Mouse (Mus musculus) E14TG2a.4 (cell line): ENCODE results near the gene Rin2.

Experiments used
- H3K27me3 ChIP-seq: 2 replicates; pipeline ENCODE4 v1.6.1; 2014; ENCODE audit warnings: low read length, control low read depth; ENCODE audit not compliant: insufficient read depth
- H3K36me3 ChIP-seq: 2 replicates; pipeline ENCODE4 v1.6.1; 2014; ENCODE audit warnings: low read length, control low read depth; ENCODE audit not compliant: insufficient read depth
- H3K4me1 ChIP-seq: replicated peaks from 2 replicates; pipeline ENCODE4 v1.6.1; 2014; ENCODE audit warnings: low read depth, low read length, control low read depth
- H3K4me3 ChIP-seq: replicated peaks from 2 replicates; pipeline ENCODE4 v1.5.1; 2014; ENCODE audit warnings: mild to moderate bottlenecking, low read length
- H3K9me3 ChIP-seq: 2 replicates; pipeline ENCODE4 v1.6.1; 2014; ENCODE audit warnings: low read length, control low read depth
- CTCF ChIP-seq: conservative IDR thresholded peaks from 2 replicates; pipeline ENCODE4 v1.5.1; 2014; ENCODE audit warnings: low read length
- NANOG ChIP-seq: IDR thresholded peaks from 2 replicates; pipeline ENCODE4 v1.6.1; 2014; ENCODE audit warnings: borderline replicate concordance, low read length, mixed read lengths
- POU5F1 ChIP-seq: IDR thresholded peaks from 2 replicates; pipeline ENCODE4 v1.6.1; 2014; ENCODE audit warnings: low read length, borderline replicate concordance

The Rin2 gene

DNA sequence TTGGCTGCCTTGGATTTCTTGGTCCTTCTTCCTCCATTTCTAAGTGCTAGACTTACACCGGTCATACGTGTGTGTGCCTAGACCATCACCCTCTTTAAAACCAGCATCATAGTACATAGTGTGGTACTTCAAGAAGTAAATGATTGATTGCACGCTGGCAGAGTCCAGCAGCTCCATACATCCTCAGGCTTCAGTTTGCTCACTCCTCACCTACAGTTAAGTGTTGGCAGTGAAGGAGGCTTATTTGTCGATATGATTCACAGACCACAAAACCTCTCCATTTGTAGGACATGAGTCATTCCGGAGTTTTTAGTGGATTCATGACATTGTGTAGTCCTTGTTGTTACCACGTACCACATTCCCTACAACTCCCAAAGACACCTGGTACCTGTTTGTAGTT is 168.3 kb downstream of the Rin2 start:
- no peak for TF ChIP-seq NANOG
- no peak for TF ChIP-seq POU5F1
- TF ChIP-seq CTCF, result no peak
- Histone ChIP-seq H3K9me3 (no peaks in the 10 kb centered on the region), H3K36me3 (no peaks in the 10 kb centered on the region), H3K4me3 (no peak overlapping the region), H3K4me1 (no peaks in the 10 kb centered on the region), H3K27me3 (no peaks in the 10 kb centered on the region)

DNA sequence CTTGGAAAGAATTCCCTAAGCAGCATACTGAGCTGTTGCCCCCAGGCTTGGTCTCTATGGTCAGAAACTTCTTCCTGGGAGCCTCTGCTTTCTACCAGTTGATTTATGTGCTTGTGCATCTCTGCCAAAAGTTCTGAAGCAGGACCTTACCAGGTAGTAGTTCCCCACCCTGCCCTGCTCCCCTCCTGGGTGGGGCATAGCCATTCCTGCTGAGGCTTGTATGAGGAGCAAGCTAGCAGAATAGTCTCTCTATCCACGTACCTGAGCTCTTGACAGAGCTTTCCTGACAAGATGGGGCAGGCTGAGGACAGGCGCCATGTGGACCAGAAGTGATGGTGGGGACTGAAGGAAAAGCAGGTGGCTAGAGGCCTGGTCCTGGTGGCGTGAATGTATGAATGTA is 171.6 kb downstream of the Rin2 start:
- Histone ChIP-seq H3K9me3 (no peaks in the 10 kb centered on the region), H3K27me3 (no peaks in the 10 kb centered on the region), H3K4me1 (no peaks in the 10 kb centered on the region), H3K36me3 (no peaks in the 10 kb centered on the region), H3K4me3 (no peak overlapping the region)
- TF ChIP-seq NANOG (no peak), POU5F1 (no peak), CTCF (no peak)

DNA sequence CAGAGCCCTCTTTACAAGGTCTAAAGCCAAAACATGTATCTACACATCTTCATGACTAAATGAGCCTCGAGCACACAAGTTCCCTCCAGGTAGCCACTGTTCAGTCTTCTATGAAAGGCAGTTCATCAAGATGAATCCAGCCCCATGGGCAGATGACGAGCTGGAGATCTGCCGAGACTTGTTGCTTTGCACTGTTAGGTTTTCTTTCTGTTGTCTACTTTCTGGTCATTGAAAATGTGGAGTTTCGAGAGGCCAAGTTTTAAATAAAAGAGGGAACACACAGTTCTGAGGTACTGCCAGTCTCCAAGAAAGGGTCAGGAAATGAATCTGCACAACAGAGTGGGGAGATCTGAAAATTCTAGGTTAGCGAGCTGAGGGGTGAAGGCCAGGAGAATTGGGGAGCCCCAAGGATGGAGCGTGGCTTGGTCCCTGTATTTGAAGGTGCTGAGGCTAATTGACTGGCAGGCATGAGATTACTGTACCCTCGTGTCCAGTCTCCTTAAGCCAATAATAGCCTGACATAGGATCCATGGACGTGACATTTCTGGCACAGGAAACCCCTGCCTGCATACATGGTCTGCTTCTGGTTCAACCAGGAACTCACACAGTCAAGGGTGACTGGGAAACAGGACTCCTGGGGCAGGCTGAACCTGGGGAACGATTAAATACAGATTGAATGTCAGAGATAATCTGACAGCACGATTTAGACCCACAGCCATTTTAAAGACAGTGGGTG is 174.3 kb downstream of the Rin2 start:
- H3K4me3 ChIP-seq, result no peak overlapping the region
- no peaks in the 10 kb centered on the region for H3K27me3 ChIP-seq
- no peaks in the 10 kb centered on the region for H3K36me3 ChIP-seq

DNA sequence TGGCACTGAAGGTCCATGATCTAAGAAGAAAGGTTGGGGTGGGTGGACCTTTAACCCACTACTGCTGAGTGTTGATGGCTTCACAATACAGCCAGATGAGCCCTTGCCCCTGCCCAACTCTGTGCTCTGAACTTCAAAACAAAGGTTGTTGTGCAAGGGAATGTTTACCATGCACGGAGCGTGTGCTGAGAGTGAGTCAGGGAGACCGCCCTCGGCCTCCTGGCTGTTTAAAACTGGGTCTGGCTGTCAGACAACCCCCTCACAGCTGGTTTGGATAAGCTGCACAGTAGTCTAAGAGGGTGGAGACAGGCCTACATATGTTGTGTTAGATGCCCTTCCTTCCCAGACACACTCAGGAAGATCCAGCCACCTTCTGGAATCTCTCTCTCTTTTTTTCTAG is 175.8 kb downstream of the Rin2 start:
- TF ChIP-seq POU5F1 (no peak), CTCF (no peak), NANOG (no peak)
- Histone ChIP-seq H3K9me3 (no peaks in the 10 kb centered on the region), H3K27me3 (no peaks in the 10 kb centered on the region), H3K36me3 (no peaks in the 10 kb centered on the region), H3K4me3 (no peak overlapping the region), H3K4me1 (no peaks in the 10 kb centered on the region)

More for the DNA sequence above, 174.3 kb downstream of the Rin2 start:
- no peaks in the 10 kb centered on the region for H3K9me3 ChIP-seq
- no peaks in the 10 kb centered on the region for H3K4me1 ChIP-seq
- TF ChIP-seq NANOG (no peak), CTCF (no peak), POU5F1 (no peak)

DNA sequence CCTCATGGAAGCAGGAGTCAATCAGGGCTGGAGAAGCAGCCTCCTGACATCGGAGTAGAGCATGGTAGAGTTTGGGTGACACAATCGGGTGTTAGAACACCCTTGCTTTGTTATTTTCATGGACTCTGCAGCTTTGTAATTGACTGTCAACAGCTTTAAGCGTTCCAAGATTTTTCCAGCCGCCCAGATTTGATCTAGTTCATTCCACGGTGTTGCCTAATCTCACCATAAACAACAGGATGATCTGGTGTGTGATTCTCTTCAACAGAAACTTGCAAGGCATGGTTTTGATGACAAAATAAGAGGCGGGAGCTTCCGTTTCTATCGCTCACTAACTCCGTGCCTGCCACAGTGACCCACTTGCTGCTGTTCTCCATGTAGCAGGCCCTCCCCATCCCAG is 180.8 kb downstream of the Rin2 start:
- no peaks in the 10 kb centered on the region for H3K9me3 ChIP-seq
- peaks cover 15% of the 10 kb centered on the region for H3K4me1 ChIP-seq
- H3K4me3 ChIP-seq, result no peak overlapping the region
- H3K27me3 ChIP-seq, result peaks cover 11% of the 10 kb centered on the region
- no peaks in the 10 kb centered on the region for H3K36me3 ChIP-seq
- TF ChIP-seq POU5F1 (no peak), NANOG (no peak)

DNA sequence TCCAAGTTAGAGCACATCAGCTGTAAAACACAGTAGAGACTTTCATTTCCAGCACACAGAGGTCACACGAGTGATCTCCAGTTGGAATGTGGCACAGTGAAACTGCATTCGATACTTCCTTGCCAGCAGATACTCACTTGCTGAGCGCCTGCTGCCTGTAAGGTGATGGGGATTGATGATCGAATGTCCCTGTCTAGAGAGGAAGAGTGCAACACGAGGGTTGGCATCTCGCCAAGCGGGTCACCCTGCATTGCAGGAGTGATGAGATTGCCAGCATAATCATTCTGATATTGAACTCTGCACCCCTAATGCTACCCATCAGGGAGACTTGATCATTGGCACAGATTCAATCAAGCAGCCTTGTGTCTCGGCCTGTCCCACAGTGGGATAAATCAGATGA is 182.8 kb downstream of the Rin2 start:
- Histone ChIP-seq H3K9me3 (no peaks in the 10 kb centered on the region), H3K4me1 (peaks cover 35% of the 10 kb centered on the region), H3K27me3 (peaks cover 20% of the 10 kb centered on the region), H3K4me3 (no peak overlapping the region), H3K36me3 (no peaks in the 10 kb centered on the region)
- TF ChIP-seq NANOG (no peak), POU5F1 (no peak), CTCF (no peak)

DNA sequence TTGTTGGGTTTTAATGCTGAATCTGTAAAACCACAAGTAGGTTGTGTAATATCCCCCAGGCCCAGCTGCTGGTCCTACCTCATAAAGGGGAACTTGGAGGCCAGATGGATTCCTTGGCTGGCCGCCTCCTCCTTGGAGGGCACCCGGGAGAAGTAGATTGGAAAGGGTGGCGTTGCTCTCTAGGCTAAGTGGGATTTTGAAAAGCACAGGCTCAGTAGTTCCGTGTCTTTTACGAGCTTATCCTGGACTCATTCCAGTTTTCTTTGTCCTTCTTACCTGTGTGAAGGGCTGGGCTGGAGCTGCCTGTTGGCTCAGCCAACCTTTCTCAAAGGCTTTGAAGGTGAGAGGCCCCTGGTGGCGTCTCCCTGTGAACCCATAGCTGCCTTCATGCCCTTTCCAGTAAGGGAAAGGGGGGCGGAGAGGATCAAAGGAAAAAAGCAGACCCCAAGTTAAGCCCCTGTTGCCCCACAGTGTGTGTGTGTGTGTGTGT is 184.5 kb downstream of the Rin2 start:
- no peak for TF ChIP-seq POU5F1
- TF ChIP-seq NANOG, result no peak
- no peak for TF ChIP-seq CTCF
- peaks cover 40% of the 10 kb centered on the region for H3K4me1 ChIP-seq

DNA sequence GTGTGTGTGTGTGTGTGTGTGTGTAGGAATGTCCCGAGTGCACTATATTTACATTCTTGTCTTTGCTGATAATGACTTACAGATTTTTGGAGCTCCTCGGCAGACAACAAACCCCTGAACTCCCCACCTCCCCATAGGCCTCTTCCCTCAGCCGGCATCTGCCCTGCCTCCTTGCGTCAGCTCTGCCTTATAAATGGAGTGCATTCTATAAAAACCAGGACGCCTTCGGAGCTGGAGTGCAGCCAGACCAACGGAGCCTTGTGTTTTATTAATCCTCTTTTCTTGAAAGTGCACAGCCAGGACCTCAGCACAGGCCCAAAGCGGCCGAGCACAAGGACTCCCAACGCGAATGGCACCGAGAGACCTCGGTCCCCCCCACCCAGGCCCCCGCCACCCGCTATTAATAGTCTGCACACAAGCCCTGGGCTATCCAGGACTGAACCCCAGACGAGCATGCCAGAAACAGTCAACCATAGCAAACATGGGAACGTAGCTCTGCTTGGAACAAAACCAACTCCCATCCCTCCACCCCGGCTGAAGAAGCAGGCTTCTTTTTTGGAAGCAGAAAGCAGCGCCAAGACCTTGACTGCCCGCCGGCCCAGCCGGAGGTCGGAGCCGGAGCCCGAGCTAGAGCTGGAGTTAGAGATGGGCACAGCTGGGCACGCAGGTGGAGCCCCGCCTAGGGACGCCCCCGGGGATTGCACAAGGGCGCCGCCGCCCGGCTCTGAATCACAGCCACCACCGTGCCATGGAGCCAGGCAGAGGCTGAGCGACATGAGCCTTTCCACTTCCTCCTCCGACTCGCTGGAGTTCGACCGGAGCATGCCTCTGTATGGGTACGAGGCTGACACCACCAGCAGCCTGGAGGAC is 185.2 kb downstream of the Rin2 start:
- H3K27me3 ChIP-seq, result peaks cover 20% of the 10 kb centered on the region
- H3K9me3 ChIP-seq, result no peaks in the 10 kb centered on the region
- H3K36me3 ChIP-seq, result no peaks in the 10 kb centered on the region
- TF ChIP-seq CTCF, result no peak
- no peak for TF ChIP-seq NANOG
- no peak for TF ChIP-seq POU5F1
- peak overlapping the region; percentile 69 for H3K4me3 ChIP-seq
- peaks cover 41% of the 10 kb centered on the region for H3K4me1 ChIP-seq

More for the DNA sequence above, 184.5 kb downstream of the Rin2 start:
- Histone ChIP-seq H3K4me3 (peak overlapping the region; percentile 69), H3K27me3 (peaks cover 20% of the 10 kb centered on the region), H3K36me3 (no peaks in the 10 kb centered on the region), H3K9me3 (no peaks in the 10 kb centered on the region)
